Mouse (Mus musculus) lung, embryonic 14.5 days (tissue): ENCODE results near the gene Nob1. TPM values are rescaled to one million over a fixed set of nuclear protein-coding genes. Genes with fewer than 3 reads are reported as not detected.
A peak's percentile ranks its signal among the peaks of the same experiment; 100 is the strongest.

Experiments
- ATAC-seq: fragments of 200-750 bp; cut with Nextera tagmentation; 2 replicates; pipeline ENCODE4 v1.8.0; 2017; ENCODE audit warnings: mild to moderate bottlenecking, moderate TSS enrichment, moderate library complexity; ENCODE audit not compliant: insufficient read depth
- DNase-seq: peaks from one replicate; pipeline ENCODE4 v3.0.0-alpha.2; 2015
- H3K27ac ChIP-seq: fragments of 300-500 bp; sonication (generic); 2 replicates; pipeline ENCODE4 v1.5.1; 2014; ENCODE audit warnings: low read depth, mild to moderate bottlenecking, moderate library complexity
- H3K27me3 ChIP-seq: fragments of 300-500 bp; sonication (generic); 2 replicates; pipeline ENCODE4 v1.6.1; 2014; ENCODE audit warnings: low read length, control low read depth; ENCODE audit not compliant: insufficient read depth
- H3K36me3 ChIP-seq: fragments of 300-500 bp; sonication (generic); 2 replicates; pipeline ENCODE4 v1.6.1; 2014; ENCODE audit warnings: control low read depth; ENCODE audit not compliant: insufficient read depth
- H3K4me1 ChIP-seq: fragments of 300-500 bp; sonication (generic); 2 replicates; pipeline ENCODE4 v1.6.1; 2014; ENCODE audit warnings: antibody characterized with exemption, control low read depth; ENCODE audit not compliant: insufficient read depth
- H3K4me2 ChIP-seq: fragments of 300-500 bp; sonication (generic); 2 replicates; pipeline ENCODE4 v1.6.1; 2014; ENCODE audit warnings: mild to moderate bottlenecking
- H3K4me3 ChIP-seq: fragments of 300-500 bp; sonication (generic); 2 replicates; pipeline ENCODE4 v1.5.1; 2014; ENCODE audit warnings: low read depth, low read length
- H3K9ac ChIP-seq: fragments of 300-500 bp; sonication (generic); 2 replicates; pipeline ENCODE4 v1.6.1; 2014
- H3K9me3 ChIP-seq: fragments of 300-500 bp; sonication (generic); 2 replicates; pipeline ENCODE4 v1.6.1; 2016; ENCODE audit warnings: low read depth, low read length, control low read depth
- CTCF ChIP-seq: IDR thresholded peaks from 2 replicates; pipeline ENCODE4 v1.5.1; 2016; ENCODE audit warnings: antibody characterized with exemption, low read depth
- WGBS: fragments of 180-500 bp; shearing (Covaris S2); extraction: QIAGEN DNeasy Blood & Tissue Kit; methylation state at CpG from one replicate; pipeline ENCODE4 v1.1.7; 2014; 5-methylcytosine and 5-hydroxymethylcytosine counted together
- polyA plus RNA-seq: library from polyadenylated mRNA; unstranded; fragments of >200 nt; fragmentation: Nextera tagmentation; extraction: Ambion mirVana; gene quantifications from 2 replicates; pipeline ENCODE4 v1.2.1, GENCODE M21; 2014

Gene Nob1
- polyA plus RNA-seq, 1 experiment from 2014 or later, result 82.0 TPM

DNA sequence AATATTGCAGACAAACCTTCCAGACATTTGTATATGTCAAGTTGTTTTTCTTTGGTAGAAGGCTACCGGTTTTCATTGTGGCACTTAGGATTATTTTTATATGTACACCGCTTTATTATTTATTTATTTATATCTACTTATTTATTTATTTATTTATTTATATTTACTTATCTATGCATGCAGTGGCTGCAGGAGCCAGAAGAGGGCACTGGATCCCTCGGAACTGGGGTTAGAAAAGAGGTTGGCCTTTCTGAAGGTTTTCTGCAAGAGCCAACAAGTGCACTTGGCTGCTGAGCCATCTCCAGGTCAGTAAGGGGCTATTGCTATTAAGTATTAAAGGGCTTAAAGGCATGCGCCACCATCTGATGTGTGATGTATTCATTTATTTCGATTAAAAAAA is 37.0 kb downstream of the Nob1 start:
- Histone ChIP-seq H3K27me3 (no peaks in the 10 kb centered on the region), H3K9ac (no peak overlapping the region), H3K9me3 (no peaks in the 10 kb centered on the region), H3K27ac (no peak overlapping the region), H3K4me2 (no peak overlapping the region), H3K4me1 (peaks cover 5% of the 10 kb centered on the region), H3K36me3 (no peaks in the 10 kb centered on the region), H3K4me3 (no peak overlapping the region)
- WGBS, result 67% methylated on average over 5 of the region's 5 CpGs
- DNase-seq, result peak; percentile 64
- no peak for ATAC-seq
- peak; percentile 37; the same call in 1 of the 2 replicates for TF ChIP-seq CTCF

- Histone ChIP-seq H3K4me2 (no peak overlapping the region), H3K9ac (no peak overlapping the region), H3K27ac (no peak overlapping the region), H3K36me3 (no peaks in the 10 kb centered on the region), H3K4me3 (no peak overlapping the region), H3K4me1 (peaks cover 5% of the 10 kb centered on the region), H3K27me3 (no peaks in the 10 kb centered on the region), H3K9me3 (no peaks in the 10 kb centered on the region)
- 25% methylated on average over 3 of the region's 3 CpGs for WGBS
- TF ChIP-seq CTCF, result peak; percentile 75
- ATAC-seq (no peak), DNase-seq (peak; percentile 89)
These were observed 38.2 kb downstream of the Nob1 start for GRCm38 (mm10) chr8:107386642-107387041.

DNA sequence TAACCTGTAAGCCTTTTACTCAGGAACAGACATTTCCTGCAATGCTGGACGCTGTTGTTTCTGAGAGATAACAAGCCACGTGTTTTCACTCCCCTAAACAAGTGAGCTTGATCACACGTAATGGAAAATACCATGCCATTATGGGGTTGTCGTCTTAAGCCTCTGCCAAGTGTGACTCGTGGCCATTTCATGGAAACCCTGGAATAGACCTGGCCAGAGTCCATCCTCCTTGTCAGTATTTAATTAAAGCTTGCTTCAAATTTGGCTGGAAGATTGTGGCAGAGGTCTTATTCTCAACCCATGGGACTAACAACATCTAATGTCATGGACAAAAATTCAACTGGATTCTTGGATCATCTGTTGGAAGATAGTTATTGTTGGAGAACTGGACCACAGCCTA is 38.7 kb downstream of the Nob1 start:
- H3K36me3 ChIP-seq, result no peaks in the 10 kb centered on the region
- H3K9me3 ChIP-seq, result no peaks in the 10 kb centered on the region
- ATAC-seq (no peak), DNase-seq (no peak)
- WGBS, result 48% methylated on average over 5 of the region's 5 CpGs
- peaks cover 5% of the 10 kb centered on the region for H3K4me1 ChIP-seq
- no peak overlapping the region for H3K4me2 ChIP-seq
- H3K27ac ChIP-seq, result no peak overlapping the region
- TF ChIP-seq CTCF, result no peak
- no peak overlapping the region for H3K4me3 ChIP-seq
- no peak overlapping the region for H3K9ac ChIP-seq
- no peaks in the 10 kb centered on the region for H3K27me3 ChIP-seq

DNA sequence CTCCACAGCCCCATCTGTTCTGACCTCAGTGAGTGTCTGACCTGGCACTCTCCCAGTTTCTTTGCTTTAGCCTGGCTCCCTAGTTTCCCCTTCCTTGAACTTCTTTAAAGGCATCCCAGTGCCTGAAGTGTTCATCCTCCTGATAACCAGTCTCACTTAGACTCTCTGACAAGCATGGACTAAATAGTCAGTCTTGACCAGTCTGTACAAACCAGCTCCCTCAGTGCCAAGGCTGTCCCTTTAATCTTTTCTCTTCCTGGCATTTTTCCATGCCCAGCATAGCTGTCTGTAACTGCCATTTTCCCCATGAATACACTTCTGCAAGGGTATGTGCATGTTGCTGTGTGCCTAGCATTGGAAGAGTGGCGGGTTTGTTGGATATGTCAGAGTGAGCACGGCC is 39.8 kb downstream of the Nob1 start:
- H3K4me2 ChIP-seq, result no peak overlapping the region
- no peaks in the 10 kb centered on the region for H3K27me3 ChIP-seq
- ATAC-seq (no peak), DNase-seq (no peak)
- H3K36me3 ChIP-seq, result no peaks in the 10 kb centered on the region
- H3K9me3 ChIP-seq, result no peaks in the 10 kb centered on the region
- H3K4me3 ChIP-seq, result no peak overlapping the region
- H3K27ac ChIP-seq, result no peak overlapping the region
- peaks cover 5% of the 10 kb centered on the region for H3K4me1 ChIP-seq
- no peak overlapping the region for H3K9ac ChIP-seq
- TF ChIP-seq CTCF, result no peak
- 88% methylated on average over 2 of the region's 2 CpGs for WGBS

DNA sequence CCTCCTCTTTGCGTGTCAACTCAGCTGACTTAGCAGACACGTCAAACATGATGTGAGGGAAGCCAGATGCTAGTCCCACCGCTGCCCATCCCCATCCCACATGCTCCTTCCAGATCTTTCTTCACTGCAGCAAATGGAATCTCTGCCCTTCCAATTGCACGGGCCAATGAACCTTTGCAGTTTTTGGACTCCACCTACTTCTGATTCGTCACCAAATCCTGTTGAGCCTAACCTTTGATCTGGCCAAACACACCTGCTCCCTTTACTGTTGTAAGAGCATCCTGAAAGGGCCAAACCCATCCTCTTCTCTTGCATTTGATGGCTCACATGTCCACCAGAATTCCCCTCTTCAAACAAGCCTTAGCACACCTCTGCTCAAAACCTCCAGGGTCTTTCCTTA is 40.2 kb downstream of the Nob1 start:
- H3K36me3 ChIP-seq, result no peaks in the 10 kb centered on the region
- no peaks in the 10 kb centered on the region for H3K9me3 ChIP-seq
- no peak overlapping the region for H3K27ac ChIP-seq
- peaks cover 3% of the 10 kb centered on the region for H3K4me1 ChIP-seq
- 37% methylated on average over 5 of the region's 5 CpGs for WGBS
- no peaks in the 10 kb centered on the region for H3K27me3 ChIP-seq
- ATAC-seq (no peak), DNase-seq (no peak)
- H3K4me2 ChIP-seq, result no peak overlapping the region
- no peak overlapping the region for H3K4me3 ChIP-seq
- TF ChIP-seq CTCF, result no peak
- no peak overlapping the region for H3K9ac ChIP-seq

- H3K4me2 ChIP-seq, result no peak overlapping the region
- peaks cover 9% of the 10 kb centered on the region; the same call in 1 of the 2 replicates for H3K36me3 ChIP-seq
- H3K27ac ChIP-seq, result no peak overlapping the region
- DNase-seq (no peak), ATAC-seq (no peak)
- no peaks in the 10 kb centered on the region for H3K9me3 ChIP-seq
- no peak overlapping the region for H3K9ac ChIP-seq
- H3K4me1 ChIP-seq, result no peaks in the 10 kb centered on the region
- H3K4me3 ChIP-seq, result no peak overlapping the region
- 54% methylated on average over 4 of the region's 4 CpGs for WGBS
- TF ChIP-seq CTCF, result no peak
- no peaks in the 10 kb centered on the region for H3K27me3 ChIP-seq
These were observed 42.0 kb downstream of the Nob1 start for GRCm38 (mm10) chr8:107382898-107383297.

DNA sequence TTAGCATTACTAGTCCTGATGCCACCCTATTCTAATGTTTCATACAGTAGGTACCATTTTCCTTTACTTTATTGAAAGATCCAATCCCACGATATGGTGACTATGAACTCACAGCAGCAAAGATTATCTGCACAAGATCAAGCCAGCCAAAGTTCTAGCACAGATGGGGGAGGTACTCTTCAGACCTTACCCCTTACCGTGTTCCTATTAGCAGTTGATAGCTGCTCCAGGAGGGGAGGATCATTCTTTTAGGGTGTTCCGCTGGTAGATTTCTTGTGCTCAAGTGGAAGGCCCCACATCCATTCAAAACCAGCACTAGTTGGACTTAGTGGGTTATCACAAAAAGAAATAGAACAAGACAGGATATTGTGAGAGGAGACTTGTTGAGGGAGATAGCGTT is 43.2 kb downstream of the Nob1 start:
- no peak overlapping the region for H3K4me2 ChIP-seq
- H3K9ac ChIP-seq, result no peak overlapping the region
- no peak for TF ChIP-seq CTCF
- no peaks in the 10 kb centered on the region for H3K9me3 ChIP-seq
- no peaks in the 10 kb centered on the region for H3K4me1 ChIP-seq
- no peak for DNase-seq
- no peak overlapping the region for H3K27ac ChIP-seq
- WGBS, result 87% methylated on average over 4 of the region's 4 CpGs
- H3K36me3 ChIP-seq, result peaks cover 9% of the 10 kb centered on the region; the same call in 1 of the 2 replicates
- ATAC-seq, result no peak
- H3K4me3 ChIP-seq, result no peak overlapping the region
- H3K27me3 ChIP-seq, result no peaks in the 10 kb centered on the region

GRCm38 (mm10) chr8:107380734-107381133 is 44.1 kb downstream of the Nob1 start:
- Histone ChIP-seq H3K36me3 (peaks cover 9% of the 10 kb centered on the region; the same call in 1 of the 2 replicates), H3K4me2 (no peak overlapping the region), H3K27me3 (no peaks in the 10 kb centered on the region), H3K9ac (no peak overlapping the region), H3K4me3 (no peak overlapping the region), H3K9me3 (no peaks in the 10 kb centered on the region), H3K27ac (no peak overlapping the region), H3K4me1 (no peaks in the 10 kb centered on the region)
- no peak for DNase-seq
- ATAC-seq, result no peak
- no peak for TF ChIP-seq CTCF
- WGBS, result 87% methylated on average over 8 of the region's 8 CpGs
